Mouse (Mus musculus): ENCODE data around the gene Fcor. TPM values are rescaled to one million over a fixed set of nuclear protein-coding genes. Genes with fewer than 3 reads are reported as not detected.
A peak's percentile ranks its signal among the peaks of the same experiment; 100 is the strongest.

The Fcor gene
- polyA plus RNA-seq (2016; fragmentation: Nextera tagmentation; extraction: Ambion mirVana) = 9.5 and 9.6 TPM in 2 replicates

GRCm38 (mm10) chr8:3671980-3672491, at the start of gene Fcor:
TSS of gene Fcor (minus strand) at chr8:3672362.
- peak within 1 kb of the TSS; percentile 57 for H3K4me3 ChIP-seq
- peak within 1 kb of the TSS; percentile 79 for H3K27ac ChIP-seq
- no peaks in the 10 kb centered on the region for H3K27me3 ChIP-seq (ENCODE audit: insufficient read depth, poor library complexity, severe bottlenecking)

GRCm38 (mm10) chr8:3721041-3721440, 48.9 kb upstream of the Fcor start:
- Histone ChIP-seq H3K27me3 (ENCODE audit: insufficient read depth, poor library complexity, severe bottlenecking) (no peaks in the 10 kb centered on the region), H3K4me1 (replicated peaks) (0 out of 2 replicates have a peak, but pooled peaks cover 3% of the 10 kb centered on the region), H3K36me3 (no peaks in the 10 kb centered on the region), H3K9me3 (no peaks in the 10 kb centered on the region), H3K4me3 (no peak overlapping the region), H3K27ac (no peak overlapping the region)
- WGBS = 69% methylated on average over 1 of the region's 1 CpGs
- no peak for DNase-seq (ENCODE audit: low spot score)

More at GRCm38 (mm10) chr8:3671980-3672491, at the start of gene Fcor:
- Histone ChIP-seq H3K9me3 (no peaks in the 10 kb centered on the region), H3K4me1 (replicated peaks) (peaks cover 8% of the 10 kb centered on the region; the same call in 1 of the 2 replicates), H3K36me3 (no peaks in the 10 kb centered on the region)
- peak; percentile 85 for DNase-seq (ENCODE audit: low spot score)
- WGBS = under 1% methylated on average over 23 of the region's 23 CpGs

GRCm38 (mm10) chr8:3720551-3720950, 48.4 kb upstream of the Fcor start, which contains the start of gene Clec4g:
TSS of gene Clec4g (minus strand) at chr8:3720651.
- Histone ChIP-seq H3K4me3 (no peak within 1 kb of the TSS), H3K36me3 (no peaks in the 10 kb centered on the region), H3K27ac (no peak within 1 kb of the TSS), H3K27me3 (ENCODE audit: insufficient read depth, poor library complexity, severe bottlenecking) (no peaks in the 10 kb centered on the region), H3K4me1 (replicated peaks) (0 out of 2 replicates have a peak, but pooled peaks cover 3% of the 10 kb centered on the region), H3K9me3 (no peaks in the 10 kb centered on the region)
- WGBS = 82% methylated on average over 5 of the region's 5 CpGs
- no peak for DNase-seq (ENCODE audit: low spot score)

- DNase-seq (ENCODE audit: low spot score) = peak; percentile 58
- Histone ChIP-seq H3K27me3 (ENCODE audit: insufficient read depth, poor library complexity, severe bottlenecking) (no peaks in the 10 kb centered on the region), H3K4me3 (no peak overlapping the region), H3K4me1 (replicated peaks) (0 out of 2 replicates have a peak, but pooled peaks cover 3% of the 10 kb centered on the region), H3K9me3 (no peaks in the 10 kb centered on the region), H3K36me3 (no peaks in the 10 kb centered on the region), H3K27ac (no peak overlapping the region)
- 17% methylated on average over 14 of the region's 14 CpGs for WGBS
Observed at GRCm38 (mm10) chr8:3718559-3718958, 46.4 kb upstream of the Fcor start.

GRCm38 (mm10) chr8:3717321-3717954, 45.3 kb upstream of the Fcor start:
- H3K27me3 ChIP-seq (ENCODE audit: insufficient read depth, poor library complexity, severe bottlenecking) = no peaks in the 10 kb centered on the region
- 0 out of 2 replicates have a peak, but pooled peaks cover 3% of the 10 kb centered on the region for H3K4me1 ChIP-seq (replicated peaks)
- no peaks in the 10 kb centered on the region for H3K9me3 ChIP-seq
- H3K36me3 ChIP-seq = no peaks in the 10 kb centered on the region
- DNase-seq (ENCODE audit: low spot score) = no peak
- H3K27ac ChIP-seq = no peak overlapping the region
- 85% methylated on average over 12 of the region's 12 CpGs for WGBS
- no peak overlapping the region for H3K4me3 ChIP-seq

GRCm38 (mm10) chr8:3711646-3712045, 39.5 kb upstream of the Fcor start:
- no peaks in the 10 kb centered on the region for H3K9me3 ChIP-seq
- DNase-seq (ENCODE audit: low spot score) = no peak
- WGBS = 65% methylated on average over 2 of the region's 2 CpGs
- no peaks in the 10 kb centered on the region for H3K4me1 ChIP-seq (replicated peaks)
- no peak overlapping the region for H3K27ac ChIP-seq
- no peaks in the 10 kb centered on the region for H3K27me3 ChIP-seq (ENCODE audit: insufficient read depth, poor library complexity, severe bottlenecking)
- no peak overlapping the region for H3K4me3 ChIP-seq
- H3K36me3 ChIP-seq = no peaks in the 10 kb centered on the region

- Histone ChIP-seq H3K27ac (no peak overlapping the region), H3K4me1 (replicated peaks) (no peaks in the 10 kb centered on the region), H3K4me3 (no peak overlapping the region), H3K9me3 (no peaks in the 10 kb centered on the region), H3K27me3 (ENCODE audit: insufficient read depth, poor library complexity, severe bottlenecking) (no peaks in the 10 kb centered on the region), H3K36me3 (no peaks in the 10 kb centered on the region)
- WGBS = 88% methylated on average over 3 of the region's 3 CpGs
- DNase-seq (ENCODE audit: low spot score) = no peak
Observed at GRCm38 (mm10) chr8:3710312-3710711, 38.1 kb upstream of the Fcor start.

- no peak for DNase-seq (ENCODE audit: low spot score)
- 66% methylated on average over 7 of the region's 7 CpGs for WGBS
- Histone ChIP-seq H3K27me3 (ENCODE audit: insufficient read depth, poor library complexity, severe bottlenecking) (no peaks in the 10 kb centered on the region), H3K4me1 (replicated peaks) (no peaks in the 10 kb centered on the region), H3K27ac (no peak overlapping the region), H3K4me3 (no peak overlapping the region), H3K36me3 (no peaks in the 10 kb centered on the region), H3K9me3 (no peaks in the 10 kb centered on the region)
Observed at GRCm38 (mm10) chr8:3707611-3708010, 35.4 kb upstream of the Fcor start.

GRCm38 (mm10) chr8:3705711-3706110, 33.5 kb upstream of the Fcor start:
- 52% methylated on average over 4 of the region's 4 CpGs for WGBS
- H3K9me3 ChIP-seq = no peaks in the 10 kb centered on the region
- no peak overlapping the region for H3K4me3 ChIP-seq
- H3K36me3 ChIP-seq = no peaks in the 10 kb centered on the region
- H3K27me3 ChIP-seq (ENCODE audit: insufficient read depth, poor library complexity, severe bottlenecking) = no peaks in the 10 kb centered on the region
- H3K4me1 ChIP-seq (replicated peaks) = no peaks in the 10 kb centered on the region
- H3K27ac ChIP-seq = no peak overlapping the region
- DNase-seq (ENCODE audit: low spot score) = peak; percentile 10

- DNase-seq (ENCODE audit: low spot score) = no peak
- 87% methylated on average over 1 of the region's 1 CpGs for WGBS
- Histone ChIP-seq H3K27me3 (ENCODE audit: insufficient read depth, poor library complexity, severe bottlenecking) (no peaks in the 10 kb centered on the region), H3K4me3 (no peak overlapping the region), H3K9me3 (peaks cover 5% of the 10 kb centered on the region; the same call in 1 of the 2 replicates), H3K4me1 (replicated peaks) (no peaks in the 10 kb centered on the region), H3K36me3 (no peaks in the 10 kb centered on the region), H3K27ac (no peak overlapping the region)
Observed at GRCm38 (mm10) chr8:3701491-3701890, 29.3 kb upstream of the Fcor start.

GRCm38 (mm10) chr8:3694121-3694520, 22.0 kb upstream of the Fcor start, which contains the start of gene Fcer2a:
TSS of gene Fcer2a (minus strand) at chr8:3694175.
- Histone ChIP-seq H3K27me3 (ENCODE audit: insufficient read depth, poor library complexity, severe bottlenecking) (no peaks in the 10 kb centered on the region), H3K4me3 (no peak within 1 kb of the TSS), H3K36me3 (no peaks in the 10 kb centered on the region), H3K9me3 (peaks cover 1% of the 10 kb centered on the region; the same call in 1 of the 2 replicates), H3K27ac (no peak within 1 kb of the TSS), H3K4me1 (replicated peaks) (no peaks in the 10 kb centered on the region)
- 87% methylated on average over 3 of the region's 3 CpGs for WGBS
- no peak for DNase-seq (ENCODE audit: low spot score)

- Histone ChIP-seq H3K4me1 (replicated peaks) (no peaks in the 10 kb centered on the region), H3K27ac (no peak overlapping the region)
- 81% methylated on average over 3 of the region's 3 CpGs for WGBS
Observed at GRCm38 (mm10) chr8:3690774-3691173, 18.6 kb upstream of the Fcor start.

GRCm38 (mm10) chr8:3687537-3687936, 15.4 kb upstream of the Fcor start:
- Histone ChIP-seq H3K36me3 (peaks cover 5% of the 10 kb centered on the region), H3K4me3 (no peak overlapping the region), H3K9me3 (no peaks in the 10 kb centered on the region; the same call in 1 of the 2 replicates), H3K4me1 (replicated peaks) (no peaks in the 10 kb centered on the region), H3K27ac (no peak overlapping the region), H3K27me3 (ENCODE audit: insufficient read depth, poor library complexity, severe bottlenecking) (no peaks in the 10 kb centered on the region)
- WGBS = 83% methylated on average over 6 of the region's 6 CpGs
- no peak for DNase-seq (ENCODE audit: low spot score)

More at GRCm38 (mm10) chr8:3690774-3691173, 18.6 kb upstream of the Fcor start:
- Histone ChIP-seq H3K4me3 (no peak overlapping the region), H3K9me3 (no peaks in the 10 kb centered on the region; the same call in 1 of the 2 replicates), H3K27me3 (ENCODE audit: insufficient read depth, poor library complexity, severe bottlenecking) (no peaks in the 10 kb centered on the region), H3K36me3 (no peaks in the 10 kb centered on the region)
- DNase-seq (ENCODE audit: low spot score) = no peak
